Mouse (Mus musculus) left cerebral cortex, adult 9 months (tissue): ENCODE data around the gene Dnah7c.
"Not testable (repeated sequence)": the region's sequence is repeated elsewhere in the genome, so short reads cannot be mapped to it uniquely, and the experiment has no call there.

ENCODE experiments used
- DNase-seq, 2 experiments: peaks; one replicate each; pipeline ENCODE4 v3.0.0; 2022; ENCODE audit warnings: low spot score in 2 of 2

Dnah7c gene

DNA sequence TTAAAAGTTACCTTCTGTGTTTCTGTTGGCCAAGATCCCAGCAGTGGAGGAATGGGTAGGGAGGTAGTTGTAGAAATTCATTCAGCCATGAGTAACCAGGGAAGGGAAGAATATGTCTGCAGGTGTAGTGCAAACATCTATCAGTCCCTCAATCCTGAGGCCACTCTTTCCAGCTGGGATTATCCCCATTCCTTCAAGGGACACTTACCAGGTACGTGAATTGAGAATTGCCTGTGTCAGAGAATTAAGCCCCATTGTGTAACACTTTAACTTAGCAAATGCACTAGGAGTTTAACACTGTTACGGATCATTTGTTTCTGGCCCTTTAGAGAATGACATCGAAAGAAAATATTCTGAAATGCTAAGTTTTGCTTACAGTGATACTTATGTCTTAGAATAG, 304.3 kb downstream of the Dnah7c start:
- DNase-seq: not testable (repeated sequence)

DNA sequence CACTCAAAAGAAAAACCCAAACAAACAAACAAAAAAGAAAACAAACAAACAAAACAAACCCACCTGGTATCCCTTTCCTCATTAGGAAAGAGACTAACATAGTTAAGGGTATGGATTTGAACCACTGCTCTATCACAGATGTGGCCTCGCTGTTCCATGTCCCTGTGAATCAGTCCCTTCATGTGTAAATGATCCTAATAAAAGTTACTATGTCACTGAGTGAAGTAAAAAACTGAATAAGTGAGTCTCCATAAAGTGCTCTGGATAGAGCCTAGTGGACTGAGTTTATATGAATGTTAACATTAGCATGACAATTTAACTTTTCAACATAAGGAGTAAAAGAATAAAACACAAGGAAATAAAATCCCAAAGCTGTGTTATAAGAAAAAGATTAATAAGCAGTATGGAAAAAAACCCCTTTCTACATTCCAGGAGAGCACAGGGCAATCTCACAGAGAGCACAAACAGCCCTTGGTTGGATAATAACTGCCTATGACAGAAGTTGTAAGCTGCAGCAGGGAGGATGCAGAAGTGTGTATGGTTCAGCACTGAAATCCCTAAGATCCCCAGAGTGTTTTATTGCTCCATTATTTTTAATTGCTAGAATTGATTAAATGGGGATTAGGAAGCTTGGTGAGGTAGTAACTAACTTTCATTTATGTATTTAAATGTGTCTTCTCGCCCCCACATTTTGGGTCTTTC, 308.2 kb downstream of the Dnah7c start:
- DNase-seq: not testable (repeated sequence)

DNA sequence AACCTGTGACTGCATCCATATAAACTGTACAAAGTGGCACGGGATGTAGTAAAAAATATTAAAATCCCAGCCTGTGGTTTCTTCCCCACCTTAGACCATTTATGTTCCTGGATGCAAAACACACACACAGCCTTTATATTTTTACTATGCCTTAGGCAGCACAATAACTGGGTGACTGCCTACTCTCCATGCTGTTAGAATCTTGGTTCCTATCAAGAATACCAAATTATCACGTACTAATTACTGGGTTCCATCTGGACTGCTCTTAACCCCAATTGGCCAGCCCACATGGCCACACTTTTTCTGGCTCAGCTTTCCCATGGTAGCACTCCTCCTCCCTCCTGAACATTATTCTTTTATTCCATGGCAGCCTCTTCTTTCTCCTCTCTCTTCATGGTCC, 309.1 kb downstream of the Dnah7c start:
- DNase-seq: peak in 1 of 2 experiments; percentile 4

DNA sequence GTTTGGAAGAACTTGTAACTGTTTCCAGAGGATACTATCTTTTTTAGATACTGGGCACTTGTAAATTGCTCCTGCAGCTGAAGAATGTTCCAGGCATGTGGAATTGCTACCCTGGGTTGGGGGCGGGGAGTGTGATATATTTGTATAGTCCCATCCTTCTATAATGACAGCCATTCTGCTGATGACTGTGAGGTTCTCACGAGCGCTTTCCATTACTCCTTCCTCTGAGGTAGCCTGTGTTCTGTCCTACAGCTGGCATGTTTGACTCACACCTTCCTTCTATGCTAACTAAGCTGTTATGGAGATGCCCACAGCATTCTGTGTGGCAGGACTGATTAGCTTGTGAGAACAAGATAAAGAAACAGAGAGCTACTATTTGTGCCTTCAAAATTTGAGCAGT, 339.2 kb downstream of the Dnah7c start:
- DNase-seq: not testable (repeated sequence)

DNA sequence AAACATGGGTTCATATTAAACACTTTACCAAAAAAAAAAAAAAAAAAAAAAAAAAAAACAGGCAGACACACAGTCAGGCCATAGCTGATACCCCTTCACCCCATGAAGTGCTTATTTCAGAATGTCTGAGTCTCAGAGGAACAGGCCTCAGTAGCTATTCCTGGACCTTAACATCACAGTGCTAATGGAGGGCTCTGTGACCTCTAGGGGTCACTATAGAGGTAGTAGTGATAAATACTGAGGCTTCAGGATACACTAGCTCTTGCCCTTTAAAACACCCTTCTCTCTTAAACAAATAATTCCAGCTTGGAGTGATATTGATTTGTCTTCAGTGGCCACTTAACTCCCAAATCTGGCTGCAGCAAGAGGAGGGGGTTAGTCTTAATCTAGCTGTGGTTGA, 343.9 kb downstream of the Dnah7c start:
- not testable (repeated sequence) for DNase-seq

- not testable (repeated sequence) for DNase-seq
These were observed 344.8 kb downstream of the Dnah7c start for GRCm38 (mm10) chr1:46770077-46770695.

DNA sequence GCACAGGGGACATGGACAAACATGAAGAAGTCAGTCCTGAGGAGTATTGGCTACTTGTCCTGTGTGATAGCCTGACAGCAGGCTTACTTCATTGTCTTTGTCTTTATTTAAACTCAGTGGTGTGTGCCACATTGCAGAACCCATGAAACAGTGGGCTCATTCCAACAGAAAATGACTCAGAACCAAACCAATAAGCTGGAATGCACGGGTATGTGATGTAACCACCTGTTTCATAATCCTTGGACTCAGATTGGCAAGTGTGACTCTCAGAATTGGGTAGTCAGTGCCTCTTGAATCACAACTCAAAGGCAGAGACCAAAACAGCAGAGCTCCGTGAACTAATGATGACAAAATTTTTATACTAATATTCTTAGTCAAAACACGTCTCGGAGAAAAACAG, 356.8 kb downstream of the Dnah7c start:
- not testable (repeated sequence) for DNase-seq

DNA sequence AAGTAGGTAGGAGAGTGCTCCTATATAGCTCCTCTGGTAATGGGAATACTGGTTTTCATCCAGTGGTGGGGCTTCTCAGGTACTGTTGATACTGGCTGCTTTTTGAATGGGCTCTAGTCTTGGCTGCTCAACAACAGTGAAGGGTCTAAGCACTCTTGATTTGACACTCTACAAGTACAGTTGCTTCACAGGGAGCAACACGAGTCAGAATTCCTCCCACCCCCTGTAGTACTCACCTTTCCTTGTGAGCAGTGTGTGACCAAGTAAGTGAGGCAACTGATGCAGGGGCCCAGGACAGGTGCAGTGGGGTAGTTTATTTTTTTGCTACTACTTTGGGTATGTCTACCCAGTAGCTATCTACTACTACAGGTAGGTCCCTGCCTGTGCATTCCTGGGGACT, 379.7 kb downstream of the Dnah7c start:
- no peak for DNase-seq

GRCm38 (mm10) chr1:46808630-46809029, 383.2 kb downstream of the Dnah7c start:
- not testable (repeated sequence) for DNase-seq

- no peak for DNase-seq
These were observed 392.5 kb downstream of the Dnah7c start for GRCm38 (mm10) chr1:46817934-46818333.

DNA sequence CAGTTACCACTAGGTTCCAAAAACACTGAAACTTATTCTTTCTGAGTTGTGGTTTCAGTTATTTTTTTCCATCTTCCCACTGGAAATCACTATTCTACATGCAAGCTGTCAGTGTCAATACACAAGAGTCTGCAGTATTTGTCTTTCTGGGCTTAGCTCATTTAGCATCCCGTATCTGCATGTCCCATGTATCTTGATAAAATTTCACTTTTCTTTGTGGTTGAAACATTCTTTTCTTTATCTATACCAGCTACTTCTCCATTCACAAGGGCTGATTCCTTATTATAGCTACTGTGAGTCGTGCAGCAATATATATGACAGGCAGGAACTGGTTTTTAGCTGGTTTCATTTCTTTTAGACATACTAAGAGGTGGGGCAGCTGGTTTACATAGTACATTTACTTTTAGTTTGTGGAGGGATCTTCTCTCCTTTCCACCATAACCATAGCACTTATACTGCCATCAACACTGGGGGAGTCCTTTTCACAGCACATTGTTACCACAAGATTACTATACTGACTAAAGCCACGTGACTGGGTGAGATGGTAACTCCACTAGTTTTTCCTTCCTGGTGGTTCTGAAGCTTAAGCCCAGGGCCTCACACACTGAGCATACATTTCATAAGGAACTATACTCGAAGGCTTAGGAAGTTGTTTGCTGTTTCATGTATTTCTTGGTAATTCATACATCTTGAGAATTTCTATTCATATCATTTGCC, 397.0 kb downstream of the Dnah7c start:
- no peak for DNase-seq

- no peak for DNase-seq
These were observed 404.9 kb downstream of the Dnah7c start for GRCm38 (mm10) chr1:46830066-46830843.

GRCm38 (mm10) chr1:46831927-46832326, 406.5 kb downstream of the Dnah7c start:
- DNase-seq: no peak

DNA sequence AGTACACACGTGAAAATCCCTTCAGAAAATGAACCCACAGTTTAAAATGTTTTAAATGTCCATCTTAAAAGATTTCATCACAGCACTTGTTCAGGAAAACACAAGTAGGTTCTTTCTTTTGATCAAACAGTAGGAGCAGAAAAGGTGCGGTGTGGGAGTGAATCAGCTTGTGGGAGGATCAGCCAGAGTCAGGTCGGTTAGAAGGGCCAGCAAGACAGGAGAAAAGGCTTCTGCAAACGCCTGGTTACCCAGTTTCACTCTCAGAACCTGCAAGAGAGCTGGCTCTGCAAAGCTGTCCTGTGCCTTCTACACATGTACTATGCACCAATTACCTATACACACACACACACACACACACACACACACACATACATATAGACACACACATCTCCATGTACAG, 418.0 kb downstream of the Dnah7c start:
- no peak for DNase-seq

- no peak for DNase-seq
These were observed 418.9 kb downstream of the Dnah7c start for GRCm38 (mm10) chr1:46844281-46844680.

GRCm38 (mm10) chr1:46845221-46845620, 419.8 kb downstream of the Dnah7c start:
- DNase-seq: no peak

GRCm38 (mm10) chr1:46849758-46850157, 424.4 kb downstream of the Dnah7c start:
- DNase-seq: peak in 1 of 2 experiments; percentile 87

- no peak for DNase-seq
These were observed 426.2 kb downstream of the Dnah7c start for GRCm38 (mm10) chr1:46851586-46851985.

GRCm38 (mm10) chr1:46852216-46852599, 426.8 kb downstream of the Dnah7c start:
- DNase-seq: no peak

DNA sequence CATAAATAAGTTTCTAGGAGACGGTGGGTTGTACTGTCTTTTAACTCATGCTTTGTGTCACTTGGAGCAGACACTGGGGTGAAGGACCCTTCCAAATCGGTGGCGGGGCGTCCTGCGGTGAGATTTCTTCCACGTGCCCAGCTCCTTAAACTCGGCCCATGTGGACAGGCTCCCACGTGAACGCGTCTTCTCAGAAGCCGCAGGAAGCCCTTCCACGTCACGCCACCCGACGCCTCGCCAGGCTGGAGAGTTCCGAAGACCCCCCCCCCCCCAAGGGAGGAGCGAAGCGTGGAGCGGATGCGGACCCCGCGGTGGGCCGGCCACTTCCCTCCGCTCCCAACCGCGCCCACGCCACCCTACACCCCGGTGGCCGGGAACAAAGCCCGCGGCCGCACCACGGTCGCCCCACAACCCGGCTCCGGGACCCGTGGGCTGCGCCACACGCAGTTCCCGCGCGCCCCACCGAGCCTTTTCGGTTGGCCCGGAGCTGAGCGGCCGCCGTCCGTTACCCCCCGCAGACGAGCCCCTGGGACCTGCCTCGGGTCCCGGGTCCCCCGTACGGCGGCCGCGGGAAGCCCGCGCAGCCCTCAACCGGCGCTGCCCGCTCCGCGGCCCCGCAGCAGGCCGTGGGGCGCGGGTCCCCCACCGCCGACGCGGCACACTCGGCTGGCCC, 427.3 kb downstream of the Dnah7c start:
- peak in 1 of 2 experiments; percentile 68 for DNase-seq

- peak; percentile 93 to 98 for DNase-seq
These were observed 428.1 kb downstream of the Dnah7c start for GRCm38 (mm10) chr1:46853317-46854035.
